Mouse (Mus musculus) inflammation-experienced regulatory T-cells (primary cell): ENCODE results near the gene D030056L22Rik. TPM values are rescaled to one million over a fixed set of nuclear protein-coding genes. Genes with fewer than 3 reads are reported as not detected.

Experiments used
- polyA plus RNA-seq, 2 experiments: library from polyadenylated mRNA; unstranded; fragments of 100-300 nt; shearing (Covaris generic); gene quantifications; one replicate each; pipeline ENCODE4 v1.2.1; 2017

D030056L22Rik gene
- polyA plus RNA-seq = 10 to 100 TPM; 30.1 to 39.8 TPM

DNA sequence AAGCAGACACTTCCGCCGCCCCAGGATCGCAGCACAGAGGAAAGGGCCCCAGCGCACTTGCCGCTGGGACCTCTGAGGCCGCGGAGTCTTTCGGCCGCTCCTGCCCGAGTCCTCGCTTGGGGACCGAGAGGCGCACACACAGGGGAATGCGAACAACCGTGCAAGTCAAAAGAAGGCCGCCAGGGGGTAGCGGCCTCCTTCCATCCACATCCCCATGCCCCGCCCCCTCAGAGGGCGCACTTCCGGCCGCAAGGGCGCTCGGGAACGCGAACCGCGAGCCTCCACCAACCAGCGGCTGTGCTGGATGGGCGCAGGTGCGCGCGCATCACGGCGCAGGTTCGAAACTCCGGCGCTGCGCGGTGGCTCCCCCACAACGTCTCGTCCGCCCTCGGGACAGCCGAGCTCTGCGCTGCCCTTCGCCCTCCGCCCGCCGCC is at the start of gene D030056L22Rik:
Gene D030056L22Rik (plus strand): TSS at position 328 of the 435 bp plus-strand sequence.

DNA sequence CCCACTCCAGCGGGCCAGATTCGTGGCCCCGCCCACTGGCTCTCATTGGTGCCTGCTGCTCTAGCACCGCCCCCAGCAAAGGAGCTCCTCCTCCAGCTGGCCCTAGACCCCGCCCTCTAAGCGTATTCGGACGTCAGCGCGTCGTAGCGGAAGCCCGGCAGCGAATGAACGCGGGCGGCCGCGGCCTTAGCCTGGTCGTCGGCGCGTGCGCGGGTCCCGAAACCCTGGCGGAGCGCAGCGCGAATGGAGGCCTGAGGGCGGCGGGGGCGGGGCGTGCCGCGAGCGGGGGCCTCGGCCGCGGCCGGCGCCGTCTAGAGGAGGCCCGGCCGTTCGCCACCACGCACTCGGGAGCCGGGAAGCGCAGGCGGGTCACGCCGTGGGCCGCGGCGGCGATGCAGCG is 42.4 kb upstream of the D030056L22Rik start, which contains the start of gene Carnmt1:
Gene Carnmt1 (plus strand): TSS at position 157 of the 400 bp plus-strand sequence.

DNA sequence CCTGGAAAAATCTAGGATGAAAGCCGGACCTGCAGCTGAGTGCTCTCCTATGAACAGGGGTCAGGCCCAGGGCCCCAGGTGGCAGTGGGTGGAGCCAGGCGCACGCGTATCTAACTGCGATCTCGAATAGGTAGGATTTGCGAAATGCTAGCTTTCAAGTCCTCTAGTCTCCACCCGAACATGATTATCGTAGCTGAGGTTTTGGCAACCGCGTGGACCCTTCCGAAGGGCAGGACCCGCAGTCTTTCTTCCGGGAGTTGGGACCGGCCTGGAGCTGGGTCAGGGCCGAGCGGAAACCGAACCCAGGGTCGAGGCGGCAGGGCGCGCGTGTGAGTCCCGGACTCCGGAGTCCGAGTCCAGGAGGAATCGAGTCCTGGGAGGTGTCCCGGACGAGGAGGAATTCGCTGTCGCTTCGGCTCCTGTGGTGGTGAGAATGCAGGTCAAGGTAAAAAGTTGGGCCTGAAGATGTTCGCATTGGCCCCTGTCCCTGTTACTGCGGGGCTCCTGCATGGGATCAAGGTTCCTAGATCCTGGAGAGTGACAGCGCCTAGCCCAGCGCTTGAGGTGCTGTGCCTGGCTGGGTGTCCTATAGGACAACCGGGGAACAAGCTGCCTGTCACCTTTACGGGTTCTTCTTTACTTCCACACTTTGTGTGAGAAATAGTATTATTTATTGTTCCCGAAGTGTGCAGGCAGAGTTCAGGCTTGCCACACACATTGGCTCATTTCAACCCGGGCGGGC is 36.8 kb downstream of the D030056L22Rik start, which contains the start of gene Trpm6:
Gene Trpm6 (plus strand): TSS at position 386 of the 742 bp plus-strand sequence.

Other genes starting within 250 kb of the D030056L22Rik start
- 100 to 1,000 TPM; 129 to 189 TPM for gene Ostf1, start 81.4 kb upstream of the D030056L22Rik start, polyA plus RNA-seq
- 10 to 100 TPM in 1 of 2 experiments, 1 to 10 TPM in 1; 7.1 to 12.0 TPM for gene Nmrk1, start 81.2 kb upstream of the D030056L22Rik start, polyA plus RNA-seq
- 10 to 100 TPM; 16.1 to 21.6 TPM for gene Carnmt1, start 42.4 kb upstream of the D030056L22Rik start, polyA plus RNA-seq
- 1 to 10 TPM in 1 of 2 experiments, under 1 TPM in 1; 0.51 to 6.5 TPM for gene Trpm6, start 36.8 kb downstream of the D030056L22Rik start, polyA plus RNA-seq